Mouse (Mus musculus): ENCODE data around the gene Gm11232. TPM values are rescaled to one million over a fixed set of nuclear protein-coding genes. Genes with fewer than 3 reads are reported as not detected.

Gene Gm11232
- total RNA-seq (2023), result not detected

DNA sequence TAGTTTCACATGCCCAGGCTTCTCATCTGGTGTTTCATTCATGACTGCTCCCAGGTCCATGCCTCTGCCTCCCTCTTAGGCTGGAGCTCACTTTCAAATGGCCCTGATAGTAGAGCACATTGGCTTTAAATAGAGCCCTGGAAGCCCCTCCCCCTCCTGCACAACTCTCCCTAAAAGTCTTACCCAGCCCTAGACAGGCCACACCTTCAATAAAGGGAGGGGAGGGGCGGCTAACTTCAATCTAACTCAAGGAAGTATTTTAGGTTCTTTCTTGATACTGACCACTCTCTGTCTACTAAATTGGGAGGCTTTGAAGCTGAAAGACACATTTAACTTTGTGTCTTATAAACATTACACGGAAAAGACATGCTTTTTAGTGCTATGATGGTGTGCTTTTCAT is at the start of gene Gm11232:
Gene Gm11232 (minus strand): TSS at position 101 of the 400 bp plus-strand sequence.

